Mouse (Mus musculus) splenic B cell, adult 2 months (primary cell): ENCODE results near the gene Cpne9.
A peak's percentile ranks its signal among the peaks of the same experiment; 100 is the strongest.
"Not testable (repeated sequence)": the region's sequence is repeated elsewhere in the genome, so short reads cannot be mapped to it uniquely, and the experiment has no call there.

Source experiments
- DNase-seq: peaks from one replicate; pipeline ENCODE4 v3.0.0-alpha.2; 2011; ENCODE audit warnings: low read depth, low spot score
- H3K27me3 ChIP-seq: 2 replicates; pipeline ENCODE4 v1.6.1; 2012; ENCODE audit warnings: mild to moderate bottlenecking, low read length, moderate library complexity, mixed read lengths; ENCODE audit not compliant: control insufficient read depth, poor library complexity, insufficient read depth, severe bottlenecking
- H3K36me3 ChIP-seq: 2 replicates; pipeline ENCODE4 v1.6.1; 2012; ENCODE audit warnings: mild to moderate bottlenecking, low read length, moderate library complexity, mixed read lengths; ENCODE audit not compliant: control insufficient read depth, poor library complexity, insufficient read depth, severe bottlenecking

The Cpne9 gene

GRCm38 (mm10) chr6:113306986-113307349 lies 24.9 kb downstream of the Cpne9 start, which contains the start of gene Brpf1:
Gene Brpf1, plus strand, starts transcription at chr6:113307137.
- DNase-seq, result no peak
- peaks cover 2% of the 10 kb centered on the region for H3K36me3 ChIP-seq
- no peaks in the 10 kb centered on the region for H3K27me3 ChIP-seq

- H3K27me3 ChIP-seq, result no peaks in the 10 kb centered on the region
- peaks cover 5% of the 10 kb centered on the region for H3K36me3 ChIP-seq
- DNase-seq, result peak; percentile 55
Observed at GRCm38 (mm10) chr6:113307481-113308121, 25.5 kb downstream of the Cpne9 start.

GRCm38 (mm10) chr6:113308141-113308540 lies 26.0 kb downstream of the Cpne9 start:
- peaks cover 7% of the 10 kb centered on the region for H3K36me3 ChIP-seq
- H3K27me3 ChIP-seq, result no peaks in the 10 kb centered on the region
- peak; percentile 69 for DNase-seq

GRCm38 (mm10) chr6:113315972-113316371 lies 33.9 kb downstream of the Cpne9 start:
- peaks cover 20% of the 10 kb centered on the region for H3K36me3 ChIP-seq
- no peaks in the 10 kb centered on the region for H3K27me3 ChIP-seq
- DNase-seq, result no peak

- DNase-seq, result peak; percentile 98
- H3K36me3 ChIP-seq, result peaks cover 9% of the 10 kb centered on the region; the same call in 1 of the 2 replicates
Observed at GRCm38 (mm10) chr6:113326533-113327315, 44.6 kb downstream of the Cpne9 start, which contains the start of gene Ogg1. Gene Ogg1, plus strand, starts transcription at chr6:113326972.

GRCm38 (mm10) chr6:113329396-113329795 lies 47.3 kb downstream of the Cpne9 start:
- DNase-seq, result no peak
- H3K36me3 ChIP-seq, result peaks cover 4% of the 10 kb centered on the region; the same call in 1 of the 2 replicates
- no peaks in the 10 kb centered on the region for H3K27me3 ChIP-seq

More at GRCm38 (mm10) chr6:113326533-113327315, 44.6 kb downstream of the Cpne9 start, which contains the start of gene Ogg1:
- H3K27me3 ChIP-seq, result no peaks in the 10 kb centered on the region

- Histone ChIP-seq H3K36me3 (peaks cover 4% of the 10 kb centered on the region; the same call in 1 of the 2 replicates), H3K27me3 (no peaks in the 10 kb centered on the region)
- DNase-seq, result peak; percentile 78
Observed at GRCm38 (mm10) chr6:113330547-113330946, 48.4 kb downstream of the Cpne9 start.

- no peaks in the 10 kb centered on the region for H3K27me3 ChIP-seq
- H3K36me3 ChIP-seq, result peaks cover 4% of the 10 kb centered on the region; the same call in 1 of the 2 replicates
- DNase-seq, result no peak
Observed at GRCm38 (mm10) chr6:113331721-113332120, 49.6 kb downstream of the Cpne9 start.

- not testable (repeated sequence) for H3K27me3 ChIP-seq, DNase-seq, H3K36me3 ChIP-seq
Observed at GRCm38 (mm10) chr6:113332734-113333133, 50.6 kb downstream of the Cpne9 start.

- peaks cover 4% of the 10 kb centered on the region; the same call in 1 of the 2 replicates for H3K36me3 ChIP-seq
- DNase-seq, result no peak
- no peaks in the 10 kb centered on the region for H3K27me3 ChIP-seq
Observed at GRCm38 (mm10) chr6:113333137-113333950, 51.2 kb downstream of the Cpne9 start.

- no peak for DNase-seq
- Histone ChIP-seq H3K27me3 (no peaks in the 10 kb centered on the region), H3K36me3 (peaks cover 4% of the 10 kb centered on the region; the same call in 1 of the 2 replicates)
Observed at GRCm38 (mm10) chr6:113334216-113334615, 52.1 kb downstream of the Cpne9 start.

GRCm38 (mm10) chr6:113336852-113337620 lies 54.9 kb downstream of the Cpne9 start:
- H3K27me3 ChIP-seq, result no peaks in the 10 kb centered on the region
- DNase-seq, result no peak
- H3K36me3 ChIP-seq, result peaks cover 2% of the 10 kb centered on the region; the same call in 1 of the 2 replicates

- Histone ChIP-seq H3K36me3 (no peaks in the 10 kb centered on the region), H3K27me3 (no peaks in the 10 kb centered on the region)
- no peak for DNase-seq
Observed at GRCm38 (mm10) chr6:113341574-113341973, 59.5 kb downstream of the Cpne9 start.

GRCm38 (mm10) chr6:113342297-113342696 lies 60.2 kb downstream of the Cpne9 start:
- no peaks in the 10 kb centered on the region for H3K27me3 ChIP-seq
- no peak for DNase-seq

More at GRCm38 (mm10) chr6:113342297-113342696, 60.2 kb downstream of the Cpne9 start:
- H3K36me3 ChIP-seq, result no peaks in the 10 kb centered on the region
